Mouse (Mus musculus): ENCODE results near the gene 4930412O13Rik.

GRCm38 (mm10) chr2:9896097-9896770 lies 15.2 kb downstream of the 4930412O13Rik start:
- TF ChIP-seq CTCF (IDR thresholded peaks at IDR 0.05; ENCODE audit: borderline replicate concordance, extremely low read depth, insufficient read depth, insufficient read length) (no peak), POLR2A (IDR thresholded peaks at IDR 0.05; ENCODE audit: borderline replicate concordance, extremely low read depth, insufficient read depth, insufficient read length, poor library complexity, severe bottlenecking) (no peak)
